In genomic region chr7:143151171-143151570, GRCm38 (mm10) we compare ENCODE assay signal across 8 mouse cellular contexts. TPM values are rescaled to one million over a fixed set of nuclear protein-coding genes. Genes with fewer than 3 reads are reported as not detected.
DNase-seq lines count a peak whose midpoint lies in the region; ATAC-seq and TF ChIP-seq lines count a peak whose summit lies in the region.

No protein-coding gene starts in this region.

- H3K27ac ChIP-seq in left cerebral cortex, adult 2 months = no peak overlapping the region

- intact Hi-C loops in left cerebral cortex, adult 2 months (cut with DNase I) = loop anchor here (5.0 kb wide), 2 partner anchors 151 to 596 kb away; no protein-coding TSS in a partner anchor
- intact Hi-C loops in left cerebral cortex, postnatal 10 days (cut with DNase I) = loop anchor here (5.0 to 10.0 kb wide), 2 partner anchors 254 to 614 kb away; partner anchors contain the start of gene Mrgprg

- peak; percentile 31 to 50 for DNase-seq in cerebellum, postnatal 25 days
- DNase-seq in cerebellum, adult 11 months = no peak
- peak in 1 of 2 experiments; percentile 25 for DNase-seq in left cerebral cortex, adult 2 months (ENCODE audit: extremely low spot score in 1 of 2, low spot score in 2 of 2)
- no peak for DNase-seq in left cerebral cortex, postnatal 10 days (ENCODE audit: extremely low spot score in 1 of 2, low spot score in 2 of 2)
- peak; percentile 57 for DNase-seq in brain, adult 2 months (ENCODE audit: low read depth, low spot score)
- DNase-seq in kidney, postnatal 25 days = peak; percentile 47 to 71
- peak; percentile 24 to 29 for DNase-seq in natural killer cell, adult 2 months (ENCODE audit: low spot score in 2 of 2)

- no peak for ATAC-seq in activated CD4-positive, CD25-positive, alpha-beta regulatory T cell, adult 4 months

- TF ChIP-seq CTCF in left cerebral cortex, adult 2 months (IDR thresholded peaks at IDR 0.05) = peak; percentile 69

- no peak overlapping the region for H3K4me3 ChIP-seq in left cerebral cortex, adult 2 months

RNA-seq across cellular contexts. Expression of gene Kcnq1, which starts 45.0 kb away (rescaled TPM):
- 1 to 10 TPM in 1 of 2 experiments, under 1 TPM in 1; 0.61 to 1.2 TPM for total RNA-seq in left cerebral cortex, adult 2 months (2021)
- 1 to 10 TPM; 1.4 to 2.1 TPM for total RNA-seq in left cerebral cortex, postnatal 10 days (2021)
- polyA plus RNA-seq in activated CD4-positive, CD25-positive, alpha-beta regulatory T cell, adult 4 months (2017; shearing (Covaris generic)) = not detected

RNA-seq across cellular contexts. Expression of gene Trpm5, which starts 56.7 kb away (rescaled TPM):
- total RNA-seq in left cerebral cortex, adult 2 months (2021) = not detected
- total RNA-seq in left cerebral cortex, postnatal 10 days (2021) = under 1 TPM; 0.21 to 0.26 TPM
- not detected for polyA plus RNA-seq in activated CD4-positive, CD25-positive, alpha-beta regulatory T cell, adult 4 months (2017; shearing (Covaris generic))

Comparison
In these comparisons a context has a peak if more than half of its experiments do, and no peak if none do; other contexts are left out.
1. DNase-seq: peak in cerebellum, postnatal 25 days (2 of 2), brain, adult 2 months (single experiment), kidney, postnatal 25 days (2 of 2) and natural killer cell, adult 2 months (2 of 2); none in cerebellum, adult 11 months (single experiment) and left cerebral cortex, postnatal 10 days (0 of 2).